Mouse (Mus musculus) testis, adult 2 months (tissue): ENCODE results near the gene Ftl1. TPM values are rescaled to one million over a fixed set of nuclear protein-coding genes. Genes with fewer than 3 reads are reported as not detected.
A peak's percentile ranks its signal among the peaks of the same experiment; 100 is the strongest.

Source experiments
- H3K27ac ChIP-seq: fragments of 200-500 bp; 2 replicates; pipeline ENCODE4 v1.5.1; 2012; ENCODE audit warnings: low read depth, low read length; ENCODE audit not compliant: control insufficient read depth, insufficient read depth
- H3K27me3 ChIP-seq: fragments of 200-500 bp; 2 replicates; pipeline ENCODE4 v1.6.1; 2012; ENCODE audit warnings: mild to moderate bottlenecking, low read length, moderate library complexity; ENCODE audit not compliant: control insufficient read depth, insufficient read depth
- H3K36me3 ChIP-seq: fragments of 200-500 bp; 2 replicates; pipeline ENCODE4 v1.6.1; 2012; ENCODE audit warnings: mild to moderate bottlenecking, low read length; ENCODE audit not compliant: control insufficient read depth, insufficient read depth
- H3K4me1 ChIP-seq: fragments of 200-500 bp; 2 replicates; pipeline ENCODE4 v1.6.1; 2012; ENCODE audit warnings: low read length; ENCODE audit not compliant: control insufficient read depth, insufficient read depth
- H3K4me3 ChIP-seq: fragments of 200-500 bp; 2 replicates; pipeline ENCODE4 v1.5.1; 2012; ENCODE audit warnings: low read depth, mild to moderate bottlenecking, low read length, moderate library complexity, mixed read lengths; ENCODE audit not compliant: control insufficient read depth
- CTCF ChIP-seq: fragments of 200-500 bp; IDR thresholded peaks from 2 replicates; pipeline ENCODE4 v1.5.1; 2012; ENCODE audit warnings: low read depth, mild to moderate bottlenecking, inconsistent platforms, low read length, moderate library complexity; ENCODE audit not compliant: control insufficient read depth, insufficient read depth, insufficient replicate concordance
- POLR2A ChIP-seq: fragments of 200-500 bp; IDR thresholded peaks from 2 replicates; pipeline ENCODE4 v1.6.1; 2012; ENCODE audit warnings: low read depth, mild to moderate bottlenecking, inconsistent platforms, low read length, moderate library complexity; ENCODE audit not compliant: control insufficient read depth
- polyA plus RNA-seq: library from polyadenylated mRNA; depleted of rRNA; stranded (reverse); fragments of >200 nt; gene quantifications from 2 replicates; pipeline ENCODE4 v1.2.3, GENCODE M21; 2012

Gene Ftl1
- polyA plus RNA-seq, 1 experiment, result 152 TPM

DNA sequence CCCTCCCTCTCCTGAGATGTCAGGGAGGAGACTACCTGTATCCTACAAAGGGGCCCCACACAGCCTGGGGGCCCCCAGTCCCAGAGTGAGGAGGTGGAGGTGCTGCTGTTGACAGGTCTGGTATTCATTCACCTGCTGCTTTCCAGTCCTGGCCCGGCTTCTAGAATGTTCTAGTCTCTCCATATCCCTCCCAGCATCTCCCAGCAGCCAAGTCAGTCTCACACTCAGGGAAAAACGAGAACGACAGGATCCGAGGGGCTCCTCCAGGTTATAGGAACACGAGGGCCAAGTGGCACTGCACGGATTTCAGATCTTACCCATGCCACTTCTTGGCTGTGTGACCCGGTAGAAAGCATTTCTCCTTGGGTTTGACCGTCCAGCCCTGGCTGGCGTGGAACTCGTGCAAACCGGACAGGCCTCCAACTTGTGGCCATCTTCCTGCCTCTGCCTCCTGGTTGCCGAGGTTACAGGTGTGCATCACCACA is 44.9 kb downstream of the Ftl1 start:
- H3K36me3 ChIP-seq, result no peaks in the 10 kb centered on the region
- peaks cover 38% of the 10 kb centered on the region for H3K4me1 ChIP-seq
- peaks cover 10% of the 10 kb centered on the region for H3K27me3 ChIP-seq
- TF ChIP-seq POLR2A, result no peak
- no peak for TF ChIP-seq CTCF
- peak overlapping the region; percentile 72 for H3K4me3 ChIP-seq
- no peak overlapping the region for H3K27ac ChIP-seq

GRCm38 (mm10) chr7:45413864-45414739 is 45.6 kb downstream of the Ftl1 start:
- no peaks in the 10 kb centered on the region for H3K36me3 ChIP-seq
- TF ChIP-seq POLR2A, result no peak
- no peak for TF ChIP-seq CTCF
- H3K27ac ChIP-seq, result no peak overlapping the region
- H3K4me1 ChIP-seq, result peaks cover 38% of the 10 kb centered on the region
- peak overlapping the region; percentile 73 for H3K4me3 ChIP-seq
- peaks cover 10% of the 10 kb centered on the region for H3K27me3 ChIP-seq

- TF ChIP-seq CTCF, result no peak
- no peak for TF ChIP-seq POLR2A
- Histone ChIP-seq H3K27ac (no peak within 1 kb of the TSS), H3K27me3 (peaks cover 10% of the 10 kb centered on the region)
These were observed 46.4 kb downstream of the Ftl1 start, which contains the start of gene Ntf5 for GRCm38 (mm10) chr7:45413113-45413863. Gene Ntf5, plus strand, starts transcription at chr7:45413695.

DNA sequence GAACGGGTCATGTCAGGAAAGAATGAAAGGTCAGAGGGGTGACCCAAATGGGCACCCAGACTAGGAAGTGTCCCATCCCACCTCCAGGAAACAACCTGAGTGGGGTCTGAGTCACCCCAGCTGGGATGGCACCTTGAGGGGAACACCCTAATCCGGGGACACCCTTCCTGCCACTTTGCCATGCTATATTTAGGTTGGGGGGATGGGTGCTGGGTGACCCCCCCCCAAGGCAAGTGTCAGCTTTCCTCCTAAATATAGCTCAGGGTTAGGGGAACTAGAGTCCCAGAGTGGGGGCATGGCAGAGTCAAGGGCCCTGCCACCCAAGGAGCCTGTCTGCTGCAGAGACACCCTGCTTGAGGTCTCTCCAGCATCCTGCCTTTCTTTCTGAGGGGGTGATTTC is 47.3 kb downstream of the Ftl1 start:
- no peak overlapping the region for H3K4me3 ChIP-seq
- peaks cover 25% of the 10 kb centered on the region for H3K4me1 ChIP-seq
- peaks cover 10% of the 10 kb centered on the region for H3K27me3 ChIP-seq
- no peak overlapping the region for H3K27ac ChIP-seq
- TF ChIP-seq POLR2A (no peak), CTCF (no peak)
- H3K36me3 ChIP-seq, result no peaks in the 10 kb centered on the region

More at GRCm38 (mm10) chr7:45413113-45413863, 46.4 kb downstream of the Ftl1 start, which contains the start of gene Ntf5:
- Histone ChIP-seq H3K4me1 (peaks cover 33% of the 10 kb centered on the region), H3K36me3 (no peaks in the 10 kb centered on the region), H3K4me3 (peak within 1 kb of the TSS; percentile 73)

DNA sequence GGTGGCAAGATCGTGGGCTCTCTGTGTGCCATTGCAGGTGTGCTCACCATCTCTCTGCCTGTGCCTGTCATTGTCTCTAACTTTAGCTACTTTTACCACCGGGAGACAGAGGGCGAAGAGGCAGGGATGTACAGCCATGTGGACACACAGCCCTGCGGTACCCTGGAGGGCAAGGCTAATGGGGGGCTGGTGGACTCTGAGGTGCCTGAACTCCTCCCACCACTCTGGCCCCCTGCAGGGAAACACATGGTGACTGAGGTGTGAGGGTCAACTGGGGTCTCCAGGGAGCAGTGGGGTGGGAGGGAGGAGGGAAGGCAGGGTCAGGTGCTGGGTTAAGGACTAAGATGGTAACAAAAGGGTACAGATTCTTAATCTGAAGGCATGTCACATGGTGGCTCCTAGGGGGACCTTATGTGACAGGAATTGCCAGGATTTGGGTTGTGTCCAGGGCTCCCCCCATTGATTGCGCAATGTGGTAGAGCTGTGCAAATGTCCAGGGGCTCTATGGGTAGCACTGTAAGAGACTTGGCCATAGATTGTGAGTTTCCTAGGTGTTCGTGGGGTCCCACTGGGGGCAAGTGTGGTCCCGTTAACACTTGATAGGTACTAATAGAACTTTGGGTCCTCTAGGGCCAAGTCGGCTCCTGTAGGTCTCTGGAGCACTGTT is 50.1 kb downstream of the Ftl1 start:
- Histone ChIP-seq H3K4me3 (no peak overlapping the region), H3K36me3 (no peaks in the 10 kb centered on the region), H3K27ac (no peak overlapping the region), H3K4me1 (peaks cover 33% of the 10 kb centered on the region), H3K27me3 (peaks cover 8% of the 10 kb centered on the region)
- no peak for TF ChIP-seq POLR2A
- TF ChIP-seq CTCF, result no peak

DNA sequence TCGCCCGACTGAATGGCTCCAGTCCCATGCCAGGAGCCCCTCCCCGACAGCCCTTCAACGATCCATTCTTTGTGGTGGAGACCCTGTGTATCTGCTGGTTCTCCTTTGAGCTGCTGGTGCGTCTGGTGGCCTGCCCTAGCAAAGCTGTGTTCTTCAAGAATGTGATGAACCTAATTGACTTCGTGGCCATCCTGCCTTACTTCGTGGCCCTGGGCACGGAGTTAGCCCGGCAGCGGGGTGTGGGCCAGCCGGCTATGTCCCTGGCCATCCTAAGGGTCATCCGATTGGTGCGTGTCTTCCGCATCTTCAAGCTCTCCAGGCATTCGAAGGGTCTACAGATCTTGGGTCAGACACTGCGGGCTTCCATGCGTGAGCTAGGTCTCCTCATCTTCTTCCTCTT is 50.7 kb downstream of the Ftl1 start:
- peaks cover 26% of the 10 kb centered on the region for H3K4me1 ChIP-seq
- peaks cover 6% of the 10 kb centered on the region for H3K27me3 ChIP-seq

More for the DNA sequence above, 50.7 kb downstream of the Ftl1 start:
- Histone ChIP-seq H3K4me3 (no peak overlapping the region), H3K27ac (no peak overlapping the region), H3K36me3 (no peaks in the 10 kb centered on the region)
- TF ChIP-seq CTCF (no peak), POLR2A (no peak)
